Mouse (Mus musculus) small intestine, adult 2 months (tissue): ENCODE measurements around the gene Rasef. TPM values are rescaled to one million over a fixed set of nuclear protein-coding genes. Genes with fewer than 3 reads are reported as not detected.

Source experiments
- H3K27ac ChIP-seq: fragments of 200-500 bp; 2 replicates; pipeline ENCODE4 v1.5.1; 2012; ENCODE audit warnings: low read depth, low read length, control low read depth, inconsistent platforms; ENCODE audit not compliant: insufficient read depth
- H3K27me3 ChIP-seq: fragments of 200-500 bp; 2 replicates; pipeline ENCODE4 v1.6.1; 2012; ENCODE audit warnings: mild to moderate bottlenecking, moderate library complexity, low read length, inconsistent platforms; ENCODE audit not compliant: control insufficient read depth, insufficient read depth
- H3K36me3 ChIP-seq: fragments of 200-500 bp; 2 replicates; pipeline ENCODE4 v1.6.1; 2012; ENCODE audit warnings: mild to moderate bottlenecking, low read length, control low read depth, inconsistent platforms; ENCODE audit not compliant: control insufficient read depth, insufficient read depth
- H3K4me1 ChIP-seq: fragments of 200-500 bp; 2 replicates; pipeline ENCODE4 v1.6.1; 2012; ENCODE audit warnings: low read length, inconsistent platforms, mixed read lengths; ENCODE audit not compliant: control insufficient read depth, insufficient read depth, insufficient read length
- H3K4me3 ChIP-seq: fragments of 200-500 bp; 2 replicates; pipeline ENCODE4 v1.5.1; 2012; ENCODE audit warnings: low read depth, mild to moderate bottlenecking, control low read depth, inconsistent platforms, low read length, moderate library complexity
- CTCF ChIP-seq: fragments of 200-500 bp; IDR thresholded peaks from 2 replicates; pipeline ENCODE4 v1.5.1; 2012; ENCODE audit warnings: low read depth, mild to moderate bottlenecking, control low read depth, inconsistent platforms, low read length, moderate library complexity, mixed read lengths; ENCODE audit not compliant: insufficient replicate concordance, insufficient read length; ENCODE audit errors: extremely low read depth
- POLR2A ChIP-seq: fragments of 200-500 bp; IDR thresholded peaks from 2 replicates; pipeline ENCODE4 v1.6.1; 2012; ENCODE audit warnings: low read depth, mild to moderate bottlenecking, control low read depth, inconsistent platforms, low read length, moderate library complexity
- WGBS: fragments of 180-500 bp; shearing (Covaris S2); methylation state at CpG from one replicate; pipeline ENCODE4 v1.1.7; 2018; 5-methylcytosine and 5-hydroxymethylcytosine counted together
- polyA plus RNA-seq: library from polyadenylated mRNA; depleted of rRNA; stranded (reverse); fragments of >200 nt; gene quantifications from 2 replicates; pipeline ENCODE4 v1.2.3, GENCODE M21; 2012; rRNA removed

The Rasef gene
- 3.9 and 4.3 TPM in 2 replicates for polyA plus RNA-seq

- TF ChIP-seq CTCF = no peak
- no peak for TF ChIP-seq POLR2A
- H3K27me3 ChIP-seq = no peaks in the 10 kb centered on the region
- H3K36me3 ChIP-seq = no peaks in the 10 kb centered on the region
- peak within 1 kb of the TSS; percentile 49 for H3K27ac ChIP-seq
- H3K4me1 ChIP-seq = peaks cover 5% of the 10 kb centered on the region
- 4% methylated on average over 87 of the region's 87 CpGs for WGBS
- H3K4me3 ChIP-seq = peak within 1 kb of the TSS; percentile 70
Measured at GRCm38 (mm10) chr4:73790260-73791185, at the start of gene Rasef. Rasef (minus strand) TSS chr4:73790994.

GRCm38 (mm10) chr4:73826587-73826986, 35.8 kb upstream of the Rasef start:
- Histone ChIP-seq H3K36me3 (no peaks in the 10 kb centered on the region), H3K27me3 (no peaks in the 10 kb centered on the region), H3K27ac (no peak overlapping the region), H3K4me3 (no peak overlapping the region), H3K4me1 (no peaks in the 10 kb centered on the region)
- WGBS = 23% methylated on average over 3 of the region's 3 CpGs
- TF ChIP-seq POLR2A (no peak), CTCF (no peak)

- H3K27me3 ChIP-seq = no peaks in the 10 kb centered on the region
- H3K27ac ChIP-seq = 0 out of 2 replicates have a peak overlapping the region, but pooled peaks have one; percentile 21
- 10% methylated on average over 3 of the region's 3 CpGs for WGBS
- peak overlapping the region; percentile 70 for H3K4me3 ChIP-seq
- TF ChIP-seq POLR2A (no peak), CTCF (no peak)
- no peaks in the 10 kb centered on the region for H3K36me3 ChIP-seq
- peaks cover 5% of the 10 kb centered on the region for H3K4me1 ChIP-seq
Measured at GRCm38 (mm10) chr4:73791186-73791540, 369 bp upstream of the Rasef start.

GRCm38 (mm10) chr4:73789534-73789933, 1.3 kb downstream of the Rasef start:
- Histone ChIP-seq H3K27me3 (no peaks in the 10 kb centered on the region), H3K4me1 (peaks cover 5% of the 10 kb centered on the region), H3K27ac (peak overlapping the region; percentile 49; the same call in 1 of the 2 replicates), H3K4me3 (peak overlapping the region; percentile 32), H3K36me3 (no peaks in the 10 kb centered on the region)
- 17% methylated on average over 6 of the region's 6 CpGs for WGBS
- no peak for TF ChIP-seq POLR2A

- Histone ChIP-seq H3K4me1 (peaks cover 5% of the 10 kb centered on the region), H3K36me3 (peaks cover 2% of the 10 kb centered on the region; the same call in 1 of the 2 replicates), H3K27ac (no peak overlapping the region), H3K27me3 (no peaks in the 10 kb centered on the region), H3K4me3 (no peak overlapping the region)
- 29% methylated on average over 7 of the region's 7 CpGs for WGBS
- TF ChIP-seq CTCF (no peak), POLR2A (no peak)
Measured at GRCm38 (mm10) chr4:73788076-73788730, 2.6 kb downstream of the Rasef start.

- TF ChIP-seq POLR2A (no peak), CTCF (no peak)
Measured at GRCm38 (mm10) chr4:73784147-73784546, 6.6 kb downstream of the Rasef start.

GRCm38 (mm10) chr4:73781061-73781460, 9.7 kb downstream of the Rasef start:
- Histone ChIP-seq H3K4me1 (no peaks in the 10 kb centered on the region; the same call in 1 of the 2 replicates), H3K36me3 (peaks cover 4% of the 10 kb centered on the region; the same call in 1 of the 2 replicates), H3K4me3 (no peak overlapping the region), H3K27ac (no peak overlapping the region), H3K27me3 (no peaks in the 10 kb centered on the region)
- 72% methylated on average over 3 of the region's 3 CpGs for WGBS
- TF ChIP-seq CTCF (no peak), POLR2A (no peak)

More at GRCm38 (mm10) chr4:73784147-73784546, 6.6 kb downstream of the Rasef start:
- Histone ChIP-seq H3K36me3 (peaks cover 4% of the 10 kb centered on the region; the same call in 1 of the 2 replicates), H3K4me3 (no peak overlapping the region), H3K4me1 (no peaks in the 10 kb centered on the region; the same call in 1 of the 2 replicates), H3K27ac (no peak overlapping the region), H3K27me3 (no peaks in the 10 kb centered on the region)
- WGBS = 27% methylated on average over 1 of the region's 1 CpGs
